Comparison of ENCODE assay signal across 7 mouse cellular contexts in genomic region chr7:7121602-7121980, GRCm38 (mm10). TPM values are rescaled to one million over a fixed set of nuclear protein-coding genes. Genes with fewer than 3 reads are reported as not detected.
DNase-seq lines count a peak whose midpoint lies in the region; ATAC-seq lines count a peak whose summit lies in the region.

No protein-coding gene starts in this region.

- no peak for ATAC-seq in lung, embryonic 15.5 days (ENCODE audit: borderline replicate concordance, extremely low read depth, low FRiP score, low TSS enrichment)
- ATAC-seq in forebrain, embryonic 11.5 days (replicated peaks; ENCODE audit: low FRiP score) = no peak
- ATAC-seq in limb, embryonic 13.5 days (ENCODE audit: low FRiP score, low read depth) = no peak; the same call in 1 of the 2 replicates
- ATAC-seq in stomach, embryonic 14.5 days (ENCODE audit: insufficient number of reproducible peaks, insufficient read depth, low FRiP score, low read depth) = no peak

- 50% methylated on average over 6 of the region's 6 CpGs for WGBS in lung, embryonic 15.5 days
- WGBS in forebrain, embryonic 11.5 days = 52% methylated on average over 6 of the region's 6 CpGs
- WGBS in limb, embryonic 13.5 days = 52% methylated on average over 6 of the region's 6 CpGs
- WGBS in stomach, embryonic 14.5 days = 44% methylated on average over 6 of the region's 6 CpGs

- H3K27ac ChIP-seq in lung, embryonic 15.5 days = no peak overlapping the region
- H3K27ac ChIP-seq in forebrain, embryonic 11.5 days (ENCODE audit: low read depth, low read length) = no peak overlapping the region
- no peak overlapping the region for H3K27ac ChIP-seq in limb, embryonic 13.5 days
- H3K27ac ChIP-seq in stomach, embryonic 14.5 days (ENCODE audit: low read length) = no peak overlapping the region

- H3K9ac ChIP-seq in lung, embryonic 15.5 days = no peak overlapping the region
- no peak overlapping the region for H3K9ac ChIP-seq in forebrain, embryonic 11.5 days (ENCODE audit: low read length)
- H3K9ac ChIP-seq in limb, embryonic 13.5 days = no peak overlapping the region
- H3K9ac ChIP-seq in stomach, embryonic 14.5 days (replicated peaks; ENCODE audit: low read depth, low read length) = no peak overlapping the region

- H3K27me3 ChIP-seq in lung, embryonic 15.5 days = no peaks in the 10 kb centered on the region
- H3K27me3 ChIP-seq in forebrain, embryonic 11.5 days (ENCODE audit: control insufficient read depth, insufficient read depth, low read length) = no peaks in the 10 kb centered on the region
- no peaks in the 10 kb centered on the region for H3K27me3 ChIP-seq in limb, embryonic 13.5 days
- no peaks in the 10 kb centered on the region for H3K27me3 ChIP-seq in stomach, embryonic 14.5 days (ENCODE audit: control insufficient read depth, insufficient read depth, low read length)

- H3K4me3 ChIP-seq in lung, embryonic 15.5 days = peak overlapping the region; percentile 66
- H3K4me3 ChIP-seq in forebrain, embryonic 11.5 days (ENCODE audit: low read depth, low read length) = peak overlapping the region; percentile 49
- H3K4me3 ChIP-seq in limb, embryonic 13.5 days = peak overlapping the region; percentile 64
- peak overlapping the region; percentile 59 for H3K4me3 ChIP-seq in stomach, embryonic 14.5 days (ENCODE audit: low read depth, low read length)

- peaks cover 9% of the 10 kb centered on the region; the same call in 1 of the 2 replicates for H3K4me1 ChIP-seq in lung, embryonic 15.5 days
- H3K4me1 ChIP-seq in forebrain, embryonic 11.5 days (replicated peaks; ENCODE audit: control insufficient read depth, insufficient read depth, low read length) = no peaks in the 10 kb centered on the region; the same call in 1 of the 2 replicates
- peaks cover 14% of the 10 kb centered on the region for H3K4me1 ChIP-seq in limb, embryonic 13.5 days
- H3K4me1 ChIP-seq in stomach, embryonic 14.5 days (ENCODE audit: control insufficient read depth, insufficient read depth, low read length) = no peaks in the 10 kb centered on the region

- no peaks in the 10 kb centered on the region for H3K9me3 ChIP-seq in lung, embryonic 15.5 days
- H3K9me3 ChIP-seq in forebrain, embryonic 11.5 days (ENCODE audit: control insufficient read depth, low read length) = no peaks in the 10 kb centered on the region
- H3K9me3 ChIP-seq in limb, embryonic 13.5 days = no peaks in the 10 kb centered on the region
- H3K9me3 ChIP-seq in stomach, embryonic 14.5 days (ENCODE audit: control insufficient read depth, low read depth, low read length) = no peaks in the 10 kb centered on the region

- DNase-seq in lung, postnatal 14 days = no peak
- DNase-seq in forebrain, embryonic 11.5 days (ENCODE audit: low spot score) = no peak
- no peak for DNase-seq in thymus, adult 18-20 months
- no peak for DNase-seq in urinary bladder, postnatal 36 days (ENCODE audit: low spot score in 2 of 2)

- H3K36me3 ChIP-seq in lung, embryonic 15.5 days = peaks cover 8% of the 10 kb centered on the region; the same call in 1 of the 2 replicates
- H3K36me3 ChIP-seq in forebrain, embryonic 11.5 days (ENCODE audit: control insufficient read depth, insufficient read depth, low read length) = no peaks in the 10 kb centered on the region
- H3K36me3 ChIP-seq in limb, embryonic 13.5 days = peaks cover 30% of the 10 kb centered on the region
- peaks cover 3% of the 10 kb centered on the region; the same call in 1 of the 2 replicates for H3K36me3 ChIP-seq in stomach, embryonic 14.5 days (ENCODE audit: control insufficient read depth, insufficient read depth, low read length)

- peak overlapping the region; percentile 67 for H3K4me2 ChIP-seq in lung, embryonic 15.5 days
- peak overlapping the region; percentile 56; the same call in 1 of the 2 replicates for H3K4me2 ChIP-seq in forebrain, embryonic 11.5 days (ENCODE audit: low read depth, low read length, severe bottlenecking)
- H3K4me2 ChIP-seq in limb, embryonic 13.5 days (replicated peaks) = peak overlapping the region; percentile 72
- peak overlapping the region; percentile 51 for H3K4me2 ChIP-seq in stomach, embryonic 14.5 days (replicated peaks; ENCODE audit: low read depth, low read length)

RNA-seq across cellular contexts. Expression of gene Zfp954, which starts 0.3 kb away (rescaled TPM):
- 12.0 and 13.0 TPM in 2 replicates for polyA plus RNA-seq in lung, embryonic 15.5 days (2015; fragmentation: Nextera tagmentation; extraction: Ambion mirVana)
- polyA plus RNA-seq in forebrain, embryonic 11.5 days (2014; fragmentation: Nextera tagmentation; extraction: Ambion mirVana) = 14.5 and 17.9 TPM in 2 replicates
- 14.7 and 16.7 TPM in 2 replicates for polyA plus RNA-seq in limb, embryonic 13.5 days (2015; fragmentation: Nextera tagmentation; extraction: Ambion mirVana)
- 14.7 and 16.2 TPM in 2 replicates for polyA plus RNA-seq in stomach, embryonic 14.5 days (2014; fragmentation: Nextera tagmentation; extraction: Ambion mirVana)

RNA-seq across cellular contexts. Expression of gene Zfp773, which starts 15.0 kb away (rescaled TPM):
- polyA plus RNA-seq in lung, embryonic 15.5 days (2015; fragmentation: Nextera tagmentation; extraction: Ambion mirVana) = 2.1 and 2.2 TPM in 2 replicates
- polyA plus RNA-seq in forebrain, embryonic 11.5 days (2014; fragmentation: Nextera tagmentation; extraction: Ambion mirVana) = 6.2 and 8.1 TPM in 2 replicates
- polyA plus RNA-seq in limb, embryonic 13.5 days (2015; fragmentation: Nextera tagmentation; extraction: Ambion mirVana) = 3.3 and 3.9 TPM in 2 replicates
- polyA plus RNA-seq in stomach, embryonic 14.5 days (2014; fragmentation: Nextera tagmentation; extraction: Ambion mirVana) = 1.8 and 2.6 TPM in 2 replicates

RNA-seq across cellular contexts. Expression of gene Zfp418, which starts 49.5 kb away (rescaled TPM):
- polyA plus RNA-seq in lung, embryonic 15.5 days (2015; fragmentation: Nextera tagmentation; extraction: Ambion mirVana) = 2.4 and 3.1 TPM in 2 replicates
- 2.5 and 3.5 TPM in 2 replicates for polyA plus RNA-seq in forebrain, embryonic 11.5 days (2014; fragmentation: Nextera tagmentation; extraction: Ambion mirVana)
- 3.4 and 3.7 TPM in 2 replicates for polyA plus RNA-seq in limb, embryonic 13.5 days (2015; fragmentation: Nextera tagmentation; extraction: Ambion mirVana)
- 3.7 and 4.8 TPM in 2 replicates for polyA plus RNA-seq in stomach, embryonic 14.5 days (2014; fragmentation: Nextera tagmentation; extraction: Ambion mirVana)
